Mouse (Mus musculus) left cerebral cortex, postnatal 36 days (tissue): ENCODE results near the gene Vwa2. TPM values are rescaled to one million over a fixed set of nuclear protein-coding genes. Genes with fewer than 3 reads are reported as not detected.
A peak's percentile ranks its signal among the peaks of the same experiment; 100 is the strongest.

ENCODE experiments used
- DNase-seq, 2 experiments: peaks; one replicate each; pipeline ENCODE4 v3.0.0; 2021 to 2022; ENCODE audit warnings: low spot score in 2 of 2, mixed read lengths in 1 of 2
- intact Hi-C: fragments of 180-260 bp; cut with DNase I; formaldehyde crosslinking; loops from one replicate; pipeline ENCODE4 v1.15.1; 2025
- total RNA-seq, 2 experiments: library from RNA; stranded (reverse); gene quantifications; 2 replicates each; pipeline ENCODE4 v1.2.3; 2021

Gene Vwa2
- not detected for total RNA-seq

GRCm38 (mm10) chr19:56873816-56874600 lies at the start of gene Vwa2:
Vwa2 (plus strand) TSS chr19:56874249.
- intact Hi-C loops: no loop called here
- peak in 1 of 2 experiments; percentile 16 for DNase-seq

DNA sequence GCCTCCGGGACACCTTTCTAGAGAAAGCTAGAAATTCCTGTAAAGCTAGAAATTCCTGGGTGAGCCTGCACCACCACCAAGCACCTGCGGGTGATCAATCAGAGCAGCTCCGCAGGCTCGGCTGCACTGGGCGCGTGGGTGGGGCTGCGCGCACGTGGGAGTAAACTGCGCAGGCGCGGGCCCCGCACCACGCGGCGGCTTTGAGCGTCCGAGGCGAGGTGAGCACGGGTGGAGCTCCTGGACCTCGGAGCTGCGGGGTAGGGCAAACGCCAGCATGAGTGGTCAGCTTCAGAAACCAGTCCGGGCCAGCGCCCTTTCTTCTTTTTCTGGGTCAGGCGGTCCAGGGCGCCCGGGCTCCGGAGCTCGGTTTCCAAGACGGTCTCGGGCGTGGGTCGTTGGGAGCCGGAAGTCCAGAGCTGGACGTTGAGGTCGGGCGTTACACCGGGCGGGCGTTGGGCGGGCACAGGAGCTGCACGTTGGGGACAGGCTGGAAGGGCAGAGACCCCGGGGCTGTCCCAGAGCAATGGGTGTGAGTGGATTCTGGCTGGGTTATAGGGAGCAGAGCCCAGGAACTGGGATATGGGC lies 47.9 kb upstream of the Vwa2 start, which contains the start of gene Tdrd1:
Gene Tdrd1, plus strand, starts transcription at position 163 of the 585 bp plus-strand sequence.
- no peak for DNase-seq
- intact Hi-C loops: no loop called here

DNA sequence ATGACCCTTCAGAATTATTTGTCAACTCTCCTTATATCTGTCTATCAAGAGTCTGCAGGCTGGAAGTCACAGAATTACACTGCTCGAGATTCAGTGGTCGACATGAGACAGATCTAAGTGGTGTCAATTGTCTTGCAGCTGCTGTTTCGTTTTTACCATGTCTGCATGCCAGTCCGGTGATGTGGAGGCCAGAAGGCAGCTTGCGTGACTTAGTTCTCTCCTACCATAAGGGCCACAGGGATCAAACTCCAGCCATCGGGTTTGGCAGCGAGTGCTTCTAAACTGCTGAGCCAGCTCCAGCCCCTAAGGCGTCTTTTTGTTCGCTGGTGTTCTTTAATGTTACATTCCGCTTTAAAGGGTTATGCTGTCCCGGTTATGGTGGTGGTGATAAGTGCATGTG lies 45.7 kb upstream of the Vwa2 start:
- DNase-seq: no peak
- intact Hi-C loops: no loop called here

- intact Hi-C loops: no loop called here
- no peak for DNase-seq
Observed at GRCm38 (mm10) chr19:56829267-56829666, 44.8 kb upstream of the Vwa2 start.

GRCm38 (mm10) chr19:56830163-56830562 lies 43.9 kb upstream of the Vwa2 start:
- no peak for DNase-seq
- intact Hi-C loops: no loop called here

GRCm38 (mm10) chr19:56835340-56835739 lies 38.7 kb upstream of the Vwa2 start:
- intact Hi-C loops: no loop called here
- DNase-seq: no peak

DNA sequence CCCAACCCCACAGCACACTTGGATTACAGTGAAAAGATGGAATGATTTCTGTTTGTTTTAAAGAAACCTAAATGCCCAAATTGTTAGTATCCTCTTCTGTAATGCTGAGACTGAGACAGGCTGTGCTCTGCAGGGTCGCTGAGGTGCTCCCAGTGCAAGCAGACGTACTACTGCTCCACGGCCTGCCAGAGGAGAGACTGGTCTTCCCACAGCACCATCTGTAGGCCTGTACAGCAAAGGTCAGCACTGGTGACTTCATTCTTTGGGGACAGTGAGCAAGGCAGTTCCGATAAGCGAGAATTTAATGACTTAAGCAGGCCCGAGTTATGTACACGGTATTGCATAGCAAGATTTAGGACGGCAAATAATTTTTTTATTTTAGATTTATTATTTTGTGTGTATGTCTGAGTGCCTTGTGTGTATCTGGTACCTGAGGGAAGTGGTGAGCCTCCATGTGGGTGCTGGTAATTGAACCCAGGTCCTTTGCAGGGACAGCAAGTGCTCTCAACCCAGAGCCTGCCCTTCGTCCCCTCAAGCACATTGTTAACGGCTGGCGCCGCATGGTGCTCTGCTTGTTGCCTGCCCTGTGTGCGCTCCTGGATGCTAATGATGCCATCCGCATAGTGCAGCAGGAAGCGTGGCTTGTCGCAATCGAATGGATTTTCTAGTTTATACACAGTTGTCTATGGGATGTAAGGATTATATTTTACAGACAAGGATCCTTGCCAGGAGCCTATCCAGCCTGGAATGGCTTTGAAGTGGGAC lies 34.9 kb upstream of the Vwa2 start:
- intact Hi-C loops: no loop called here
- no peak for DNase-seq

DNA sequence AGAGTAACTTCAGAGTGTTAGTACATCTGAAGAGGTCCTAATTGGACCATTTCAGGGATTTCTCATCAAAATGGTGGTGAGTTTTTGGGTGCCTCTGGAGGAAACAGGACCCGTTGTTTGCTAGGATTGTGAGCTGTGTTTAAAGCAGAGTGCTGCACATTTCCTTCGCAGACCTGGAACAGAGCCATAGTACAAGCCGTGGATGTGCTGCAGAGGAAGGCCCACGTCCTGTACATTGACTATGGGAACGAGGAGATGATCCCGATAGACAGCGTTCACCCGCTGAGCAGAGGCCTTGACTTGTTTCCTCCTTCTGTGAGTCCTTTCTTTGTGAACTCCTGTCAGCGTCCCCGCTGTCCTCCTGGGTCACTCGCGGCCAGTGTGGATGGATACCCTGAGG lies 31.1 kb upstream of the Vwa2 start:
- no peak for DNase-seq
- intact Hi-C loops: no loop called here

GRCm38 (mm10) chr19:56852590-56852989 lies 21.5 kb upstream of the Vwa2 start:
- intact Hi-C loops: no loop called here
- DNase-seq: no peak

- DNase-seq: no peak
- intact Hi-C loops: no loop called here
Observed at GRCm38 (mm10) chr19:56856455-56856854, 17.6 kb upstream of the Vwa2 start.

GRCm38 (mm10) chr19:56867701-56868100 lies 6.3 kb upstream of the Vwa2 start:
- DNase-seq: no peak
- intact Hi-C loops: no loop called here

DNA sequence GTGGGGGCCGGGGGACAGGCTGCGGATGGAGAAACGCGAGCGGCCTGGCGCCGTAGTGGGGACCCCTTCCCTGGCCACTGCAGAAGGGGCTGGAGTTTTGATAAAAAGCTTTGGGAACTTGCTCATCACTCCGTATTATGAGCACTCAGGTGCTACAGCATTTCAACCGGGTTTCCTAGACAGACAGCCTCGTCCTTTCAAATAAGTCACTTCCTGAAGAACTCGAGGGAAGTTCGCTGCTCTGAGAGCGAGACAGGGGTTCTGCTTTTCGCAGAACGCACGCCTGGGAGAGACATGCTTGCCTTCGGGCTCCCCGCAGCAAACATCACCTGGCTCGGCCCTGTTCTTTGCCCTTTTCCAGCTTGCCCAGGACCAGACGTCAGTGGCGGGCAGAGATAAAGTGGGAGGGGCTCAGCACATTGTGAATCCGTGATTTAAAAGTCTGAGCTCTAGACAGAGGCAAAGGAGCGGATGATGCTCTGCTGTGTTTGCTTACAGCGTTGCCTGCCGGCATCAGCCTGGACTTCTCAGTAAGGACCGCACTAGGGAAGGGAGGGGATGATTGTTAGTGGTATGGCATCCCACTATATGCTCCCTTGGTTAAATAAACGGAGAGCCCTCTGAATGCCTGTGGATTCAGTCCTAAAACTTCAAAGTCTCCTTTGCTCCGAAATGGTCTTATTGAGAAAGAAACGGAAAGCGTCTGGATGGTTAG lies 709 bp downstream of the Vwa2 start:
- no peak for DNase-seq
- intact Hi-C loops: no loop called here

DNA sequence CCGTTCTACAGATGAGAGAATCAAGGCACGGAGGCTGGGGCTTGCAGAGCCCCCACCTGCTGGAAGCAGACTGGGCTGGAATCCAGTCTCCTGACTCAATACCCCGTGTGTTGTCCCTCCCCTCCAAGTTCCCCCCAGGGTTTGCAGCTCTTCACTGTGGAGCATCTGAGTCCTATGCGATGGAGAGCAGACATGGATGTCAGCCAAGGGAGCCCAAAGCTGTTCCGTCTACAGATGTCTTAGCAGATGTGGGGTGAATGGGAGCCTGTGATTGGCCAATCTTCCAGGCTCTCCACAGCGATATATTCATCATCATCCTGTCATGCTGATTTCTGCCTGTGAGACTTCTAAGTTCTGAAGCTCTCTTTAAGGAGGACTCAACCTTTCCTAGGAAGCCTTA lies 3.3 kb downstream of the Vwa2 start:
- DNase-seq: no peak
- intact Hi-C loops: no loop called here

DNA sequence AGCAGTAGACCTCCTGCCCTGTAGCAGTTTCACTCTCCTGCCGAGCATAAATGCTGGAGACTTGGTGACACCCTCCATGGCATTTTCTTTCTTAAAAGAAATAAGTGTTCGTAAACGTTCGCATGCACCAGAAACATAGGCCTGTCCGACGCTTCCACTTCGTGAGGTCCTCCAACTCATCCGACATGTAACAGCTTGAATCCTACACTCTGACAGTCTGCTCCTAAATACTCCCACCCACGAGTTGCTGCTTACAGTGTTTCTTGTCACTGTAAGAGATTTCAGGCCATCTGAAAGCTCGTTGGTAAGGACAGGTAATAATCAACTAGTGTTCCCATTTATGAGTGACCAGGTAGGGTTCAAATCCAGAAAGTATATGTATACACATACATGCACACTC lies 13.8 kb downstream of the Vwa2 start:
- no peak for DNase-seq
- intact Hi-C loops: no loop called here

DNA sequence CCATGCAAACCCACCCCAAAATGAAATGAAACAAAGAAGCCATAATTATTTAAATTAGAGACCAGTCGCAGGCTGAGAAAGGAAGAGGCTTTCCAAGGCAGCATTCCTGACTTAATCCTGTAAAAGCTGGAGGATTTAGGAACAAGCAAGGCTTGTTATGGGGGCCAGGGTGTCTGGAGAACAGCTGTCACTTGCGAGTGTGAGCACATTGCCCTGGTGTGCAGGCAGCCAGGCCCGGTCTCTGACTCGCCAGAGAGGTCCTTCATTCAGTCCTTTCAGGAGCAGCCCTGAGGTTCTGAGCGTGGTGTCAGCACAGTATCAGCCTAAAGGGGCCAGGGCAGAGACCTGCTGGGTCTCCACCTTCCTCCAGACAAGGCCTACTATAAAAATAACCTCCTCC lies 14.6 kb downstream of the Vwa2 start:
- DNase-seq: no peak
- intact Hi-C loops: no loop called here

- intact Hi-C loops: no loop called here
Observed at GRCm38 (mm10) chr19:56891438-56891837, 17.4 kb downstream of the Vwa2 start.

GRCm38 (mm10) chr19:56892586-56892985 lies 18.5 kb downstream of the Vwa2 start:
- no peak for DNase-seq
- intact Hi-C loops: no loop called here

More at GRCm38 (mm10) chr19:56891438-56891837, 17.4 kb downstream of the Vwa2 start:
- DNase-seq: no peak

DNA sequence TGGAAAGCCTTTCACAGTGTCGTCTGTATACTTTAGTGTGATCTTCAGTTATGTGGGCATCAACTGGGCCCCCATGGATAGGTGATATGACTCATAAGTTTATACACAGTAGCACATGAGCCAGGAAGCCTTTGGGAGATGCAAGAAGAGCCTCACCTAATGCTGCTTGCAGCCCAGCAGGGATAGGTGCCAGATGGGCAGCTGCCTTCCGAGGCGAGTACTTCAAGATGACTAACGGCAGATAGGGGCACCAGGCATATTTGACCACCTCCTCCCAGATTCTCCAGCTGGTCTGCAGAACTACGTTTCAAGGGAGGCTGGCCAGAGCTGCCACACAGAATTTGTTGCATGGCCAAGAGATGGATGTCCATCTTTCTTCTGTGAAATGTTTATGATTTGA lies 19.3 kb downstream of the Vwa2 start:
- intact Hi-C loops: no loop called here
- DNase-seq: no peak

GRCm38 (mm10) chr19:56897654-56898053 lies 23.6 kb downstream of the Vwa2 start:
- no peak for DNase-seq
- intact Hi-C loops: no loop called here

DNA sequence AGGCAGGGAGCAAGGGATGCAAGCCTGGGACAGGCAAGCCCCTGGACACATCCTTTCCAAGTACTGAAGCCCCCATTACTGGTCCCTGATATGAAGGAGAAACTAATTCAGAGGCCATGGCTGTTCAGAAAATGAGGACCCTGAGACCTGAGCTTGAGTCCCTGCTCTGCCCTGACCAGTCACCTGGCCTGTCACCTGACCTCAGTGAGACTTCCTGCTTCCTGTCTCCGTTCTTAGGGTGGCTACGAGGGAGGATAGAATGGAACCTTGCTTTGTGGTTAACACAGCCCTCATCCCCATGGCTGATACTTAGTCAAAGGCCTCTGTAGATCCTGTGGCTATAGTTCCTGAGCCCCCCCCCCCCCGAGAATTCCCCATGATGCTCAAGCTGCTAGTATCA lies 30.0 kb downstream of the Vwa2 start:
- DNase-seq: no peak
- intact Hi-C loops: no loop called here
